In the genomic region with DNA sequence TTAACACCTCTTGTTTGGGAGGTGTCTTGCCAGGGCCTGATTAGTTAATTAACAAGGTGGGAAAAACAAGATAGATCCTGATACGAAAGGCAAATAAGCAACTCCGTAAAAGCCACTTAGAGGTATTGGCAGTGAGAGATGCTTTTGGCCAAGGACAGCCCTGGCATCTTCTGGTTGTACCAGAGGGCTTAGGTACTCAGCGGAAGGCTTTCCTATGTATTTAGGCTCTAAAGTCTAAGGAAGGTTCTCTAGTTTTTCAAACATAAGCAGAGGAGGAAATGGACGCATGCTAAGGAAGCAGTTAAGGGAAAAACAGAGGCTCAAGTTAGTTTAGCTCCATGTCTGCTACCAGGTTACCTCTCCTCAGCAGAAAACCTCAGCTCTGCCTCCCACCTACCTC, we compare ENCODE assay signal across 8 mouse cellular contexts. TPM values are rescaled to one million over a fixed set of nuclear protein-coding genes. Genes with fewer than 3 reads are reported as not detected.
DNase-seq lines count a peak whose midpoint lies in the region; ATAC-seq and TF ChIP-seq lines count a peak whose summit lies in the region.

No protein-coding gene starts in this region.

- WGBS in heart, embryonic 10.5 days, result 17% methylated on average over 4 of the region's 4 CpGs
- WGBS in heart, postnatal 0 days, result 23% methylated on average over 4 of the region's 4 CpGs
- WGBS in macrophage (ENCODE audit: missing documents), result 50% methylated on average over 4 of the region's 4 CpGs

- H3K4me1 ChIP-seq in heart, embryonic 10.5 days, result peaks cover 12% of the 10 kb centered on the region
- no peaks in the 10 kb centered on the region for H3K4me1 ChIP-seq in ES-Bruce4 (ENCODE audit: control insufficient read depth, insufficient read depth, low read length)
- no peaks in the 10 kb centered on the region; the same call in 1 of the 2 replicates for H3K4me1 ChIP-seq in heart, postnatal 0 days (ENCODE audit: control insufficient read depth, insufficient read depth)

- no peak for TF ChIP-seq CTCF in ES-Bruce4 (IDR thresholded peaks at IDR 0.05; ENCODE audit: low read depth, low read length)
- TF ChIP-seq CTCF in heart, postnatal 0 days (IDR thresholded peaks at IDR 0.05; ENCODE audit: low read depth), result no peak

- peak overlapping the region; percentile 86 for H3K4me3 ChIP-seq in heart, embryonic 10.5 days
- H3K4me3 ChIP-seq in ES-Bruce4 (ENCODE audit: low read depth, low read length) (peak overlapping the region; percentile 56), macrophage (ENCODE audit: inconsistent target) (peak overlapping the region; percentile 16; the same call in 1 of the 2 replicates)
- peak overlapping the region; percentile 80 for H3K4me3 ChIP-seq in heart, postnatal 0 days (ENCODE audit: low read depth, low read length)

- H3K27me3 ChIP-seq in heart, embryonic 10.5 days (ENCODE audit: insufficient read depth, poor library complexity, severe bottlenecking), result peaks cover 41% of the 10 kb centered on the region
- H3K27me3 ChIP-seq in ES-Bruce4 (ENCODE audit: control insufficient read depth, insufficient read depth, low read length, poor library complexity, severe bottlenecking), result no peaks in the 10 kb centered on the region; the same call in 1 of the 2 replicates
- peaks cover 11% of the 10 kb centered on the region; the same call in 1 of the 2 replicates for H3K27me3 ChIP-seq in heart, postnatal 0 days (ENCODE audit: control insufficient read depth, insufficient read depth, low read length)

- no peak for TF ChIP-seq POLR2A in ES-Bruce4 (IDR thresholded peaks at IDR 0.05; ENCODE audit: insufficient read depth, low read length)

- H3K79me2 ChIP-seq in macrophage (ENCODE audit: inconsistent target), result peaks cover 3% of the 10 kb centered on the region; the same call in 1 of the 2 replicates

- H3K9me3 ChIP-seq in heart, embryonic 10.5 days, result no peaks in the 10 kb centered on the region
- no peaks in the 10 kb centered on the region for H3K9me3 ChIP-seq in ES-Bruce4 (replicated peaks; ENCODE audit: control insufficient read depth, insufficient read depth, low read length, poor library complexity, severe bottlenecking)
- no peaks in the 10 kb centered on the region for H3K9me3 ChIP-seq in heart, postnatal 0 days (replicated peaks; ENCODE audit: control insufficient read depth, low read length)

- no peak for TF ChIP-seq EP300 in ES-Bruce4 (IDR thresholded peaks at IDR 0.05; ENCODE audit: insufficient read depth, low read depth, low read length)
- no peak for TF ChIP-seq EP300 in heart, postnatal 0 days (IDR thresholded peaks at IDR 0.05; ENCODE audit: low read depth)

- intact Hi-C loops in heart, postnatal 14 days (cut with DNase I), result loop anchor here (5.0 kb wide), 1 partner anchor 78 kb away; no protein-coding TSS in a partner anchor

- ATAC-seq in heart, postnatal 0 days (ENCODE audit: insufficient read depth, low read depth), result no peak

- H3K4me2 ChIP-seq in heart, postnatal 0 days (ENCODE audit: low read depth, low read length), result peak overlapping the region; percentile 94

- 0 out of 2 replicates have a peak overlapping the region, but pooled peaks have one; percentile 67 for H3K27ac ChIP-seq in heart, embryonic 10.5 days
- H3K27ac ChIP-seq in ES-Bruce4 (ENCODE audit: insufficient read depth, low read length) (no peak overlapping the region), macrophage (no peak overlapping the region)
- no peak overlapping the region for H3K27ac ChIP-seq in heart, postnatal 0 days (ENCODE audit: low read depth)

- peak overlapping the region; percentile 31 for H3K9ac ChIP-seq in ES-Bruce4 (ENCODE audit: low read depth, poor library complexity, severe bottlenecking)
- H3K9ac ChIP-seq in heart, postnatal 0 days (replicated peaks; ENCODE audit: low read depth, low read length), result 0 out of 2 replicates have a peak overlapping the region, but pooled peaks have one; percentile 57

- DNase-seq in heart, embryonic 10.5 days (ENCODE audit: low spot score), result no peak
- no peak for DNase-seq in heart, postnatal 14 days
- no peak for DNase-seq in heart, postnatal 0 days (ENCODE audit: low spot score)
- DNase-seq in cerebellum, adult 8-10 months, result no peak
- DNase-seq in adrenal gland, adult 2 months, result no peak
- no peak for DNase-seq in thymus, postnatal 4 days

- H3K36me3 ChIP-seq in heart, embryonic 10.5 days, result no peaks in the 10 kb centered on the region
- H3K36me3 ChIP-seq in ES-Bruce4 (ENCODE audit: control insufficient read depth, insufficient read depth, low read length, poor library complexity, severe bottlenecking) (no peaks in the 10 kb centered on the region), macrophage (ENCODE audit: inconsistent target) (no peaks in the 10 kb centered on the region)
- H3K36me3 ChIP-seq in heart, postnatal 0 days (replicated peaks; ENCODE audit: control insufficient read depth, insufficient read depth, low read length), result no peaks in the 10 kb centered on the region

RNA-seq across cellular contexts. Expression of gene Hivep3, which starts 0.8 kb away (rescaled TPM):
- polyA plus RNA-seq in heart, embryonic 10.5 days (2016; fragmentation: Nextera tagmentation; extraction: Ambion mirVana), result 3.2 and 3.3 TPM in 2 replicates
- total RNA-seq in heart, postnatal 14 days (2021), result 1 to 10 TPM; 5.7 to 6.3 TPM
- polyA plus RNA-seq in ES-Bruce4 (2011; ENCODE audit: insufficient read depth, insufficient read length, low read depth, missing spikeins) (0.79 and 1.4 TPM in 2 replicates), macrophage (2018) (6.8 to 16.3 TPM (median 9.7 TPM) in 3 replicates)
- total RNA-seq in heart, postnatal 0 days (2014; rRNA removed; ENCODE audit: low replicate concordance), result 2.3 and 10.4 TPM in 2 replicates
- polyA plus RNA-seq in heart, postnatal 0 days (2015; fragmentation: Nextera tagmentation; extraction: Ambion mirVana), result 5.8 and 6.6 TPM in 2 replicates
- 100 to 1,000 TPM in 8 of 26 experiments, 10 to 100 TPM in 18; 29.4 to 361 (median 63.0) TPM for total RNA-seq in macrophage (2018; cell fraction: chromatin; rRNA removed)
- 10 to 100 TPM in 18 of 26 experiments, 1 to 10 TPM in 8; 7.5 to 50.9 (median 11.8) TPM for total RNA-seq in macrophage (2018; cell fraction: cytosol; rRNA removed)
- 100 to 1,000 TPM in 7 of 26 experiments, 10 to 100 TPM in 19; 21.7 to 247 (median 38.6) TPM for total RNA-seq in macrophage (2018; cell fraction: nucleus; rRNA removed)
- total RNA-seq in adrenal gland, adult 2 months (2021), result 10 to 100 TPM in 1 of 2 experiments, 1 to 10 TPM in 1; 8.3 to 12.9 TPM
- 4.3 and 5.8 TPM in 2 replicates for polyA plus RNA-seq in adrenal gland, adult 2 months (2012; rRNA removed)

Comparison
In these comparisons a context has a peak if more than half of its experiments do, and no peak if none do; other contexts are left out.
1. H3K4me3 ChIP-seq: peak in every context shown above with its lines; median percentile 86 in heart, embryonic 10.5 days; 80 in heart, postnatal 0 days; 56 in ES-Bruce4; 16 in macrophage.